Mouse (Mus musculus) C2C12 (cell line): ENCODE data around the gene Zcchc8.

ENCODE experiments used
- CTCF ChIP-seq: IDR thresholded peaks from one replicate; pipeline ENCODE4 v1.5.1; 2011; ENCODE audit not compliant: control insufficient read depth, insufficient read depth, insufficient read length
- MYOG ChIP-seq: IDR thresholded peaks from one replicate; pipeline ENCODE4 v1.6.1; 2011; ENCODE audit not compliant: control insufficient read depth, insufficient read length; ENCODE audit errors: extremely low read depth

- TF ChIP-seq CTCF (no peak), MYOG (no peak)
Measured at GRCm38 (mm10) chr5:123670800-123671472, 50.0 kb downstream of the Zcchc8 start.
